Mouse (Mus musculus): ENCODE measurements at regions not wholly inside any gene's neighbourhood (a gene's known extent, or its start where the extent isn't known, plus 50 kb on each side); places are given as distances from the start of the nearest gene placed in this dataset.

- TF ChIP-seq CTCF (IDR thresholded peaks at IDR 0.05; ENCODE audit: control insufficient read depth, insufficient read depth, low read length), result no peak
- TF ChIP-seq POLR2A (IDR thresholded peaks at IDR 0.05; ENCODE audit: borderline replicate concordance, control insufficient read depth, low read depth, low read length), result no peak
Observed at GRCm38 (mm10) chr14:72889663-72890062, 159.3 kb downstream of the Cysltr2 start.
